Mouse (Mus musculus) left cerebral cortex, adult 2 months (tissue): Measurements from ENCODE around the gene Luc7l3. TPM values are rescaled to one million over a fixed set of nuclear protein-coding genes. Genes with fewer than 3 reads are reported as not detected.

ENCODE experiments used
- DNase-seq, 2 experiments: peaks; one replicate each; pipeline ENCODE4 v3.0.0; 2021 to 2022; ENCODE audit warnings: low spot score in 2 of 2, mixed read lengths in 1 of 2; ENCODE audit errors: extremely low spot score in 1 of 2
- H3K27ac ChIP-seq: fragments of 200-600 bp; 2 replicates; pipeline ENCODE4 v1.8.1; 2022
- H3K4me3 ChIP-seq: fragments of 200-600 bp; 2 replicates; pipeline ENCODE4 v1.8.1; 2022
- CTCF ChIP-seq: fragments of 200-600 bp; IDR thresholded peaks from 2 replicates; pipeline ENCODE4 v1.8.1; 2022; ENCODE audit warnings: antibody characterized with exemption, mild to moderate bottlenecking, moderate library complexity
- intact Hi-C: fragments of 180-260 bp; cut with DNase I; formaldehyde crosslinking; loops from one replicate; pipeline ENCODE4 v1.15.1; 2025
- total RNA-seq, 2 experiments: library from RNA; stranded (reverse); gene quantifications; 2 replicates each; pipeline ENCODE4 v1.2.3; 2021

The Luc7l3 gene
- total RNA-seq, 2 experiments from 2014 or later, result 123 to 124 TPM

- Histone ChIP-seq H3K27ac (no peak overlapping the region), H3K4me3 (no peak overlapping the region)
- intact Hi-C loops, result no loop called here
- no peak for DNase-seq
- no peak for TF ChIP-seq CTCF
Observed at GRCm38 (mm10) chr11:94242760-94243421, 78.9 kb downstream of the Luc7l3 start.

GRCm38 (mm10) chr11:94239706-94240105 lies 82.1 kb downstream of the Luc7l3 start:
- Histone ChIP-seq H3K4me3 (no peak overlapping the region), H3K27ac (no peak overlapping the region)
- intact Hi-C loops, result loop anchor here (5.0 kb wide), 3 partner anchors 163 to 308 kb away; partner anchors contain the start of genes Rsad1 and Spata20

GRCm38 (mm10) chr11:94238786-94239185 lies 83.0 kb downstream of the Luc7l3 start:
- Histone ChIP-seq H3K27ac (no peak overlapping the region), H3K4me3 (no peak overlapping the region)
- DNase-seq, result no peak
- no peak for TF ChIP-seq CTCF
- intact Hi-C loops, result loop anchor here (5.0 kb wide), 3 partner anchors 164 to 309 kb away; partner anchors contain the start of genes Rsad1 and Spata20

More at GRCm38 (mm10) chr11:94239706-94240105, 82.1 kb downstream of the Luc7l3 start:
- no peak for DNase-seq
- TF ChIP-seq CTCF, result no peak

Other genes with a start within 250 kb of the Luc7l3 start
- gene Tob1, start 110.5 kb downstream of the Luc7l3 start, total RNA-seq, result 10 to 100 TPM; 42.4 to 47.9 TPM
- gene Wfikkn2, start 76.0 kb downstream of the Luc7l3 start, total RNA-seq, result 1 to 10 TPM; 1.3 to 1.6 TPM
- gene Gm21885, start 40.1 kb downstream of the Luc7l3 start, total RNA-seq, result not detected
- 100 to 1,000 TPM; 125 to 126 TPM for gene Ankrd40, start 6.0 kb upstream of the Luc7l3 start, total RNA-seq
- gene Abcc3, start 71.0 kb upstream of the Luc7l3 start, total RNA-seq, result 1 to 10 TPM; 1.6 to 2.4 TPM
- 10 to 100 TPM; 93.0 to 98.7 TPM for gene Cacna1g, start 152.2 kb upstream of the Luc7l3 start, total RNA-seq
- gene Spata20, start 164.2 kb upstream of the Luc7l3 start, total RNA-seq, result under 1 TPM; 0.41 to 0.51 TPM
- gene Epn3, start 178.0 kb upstream of the Luc7l3 start, total RNA-seq, result under 1 TPM; 0.79 TPM
- gene Mycbpap, start 199.8 kb upstream of the Luc7l3 start, total RNA-seq, result 1 to 10 TPM; 8.5 to 8.9 TPM
- gene Rsad1, start 227.3 kb upstream of the Luc7l3 start, total RNA-seq, result 10 to 100 TPM; 12.8 to 15.0 TPM
- under 1 TPM; 0.33 to 0.34 TPM for gene Chad, start 243.1 kb upstream of the Luc7l3 start, total RNA-seq